Mouse (Mus musculus) thymus, adult 18-20 months (tissue): ENCODE data around the gene Gm28553.
"Not testable (repeated sequence)": the region's sequence is repeated elsewhere in the genome, so short reads cannot be mapped to it uniquely, and the experiment has no call there.

Experiments
- DNase-seq, 2 experiments: peaks; one replicate each; pipeline ENCODE4 v3.0.0; 2022; ENCODE audit warnings: mixed read lengths in 2 of 2

Gm28553 gene

DNA sequence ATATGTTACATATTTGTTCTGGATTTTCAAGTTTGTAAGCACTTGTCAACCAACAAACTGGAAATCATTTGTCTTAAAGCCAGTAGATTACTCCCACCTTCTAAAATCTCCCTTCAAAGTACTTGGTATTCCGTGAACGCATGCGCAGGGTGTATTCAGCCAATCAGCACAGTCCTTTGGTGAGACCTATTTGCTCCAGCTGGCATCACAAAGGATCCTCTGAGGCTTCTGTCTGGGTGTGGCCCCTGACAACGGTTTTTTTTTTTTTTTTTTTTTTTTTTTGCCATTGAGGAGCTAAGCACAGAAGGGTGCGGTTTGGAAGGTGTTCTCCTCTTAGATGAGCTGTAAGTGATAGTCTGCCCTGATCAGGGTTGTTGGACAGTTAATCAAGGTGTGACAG is at the start of gene Gm28553:
Gene Gm28553, plus strand, starts transcription at position 301 of the 400 bp plus-strand sequence.
- DNase-seq, result not testable (repeated sequence)
